Mouse (Mus musculus) urinary bladder, postnatal 4 days (tissue): ENCODE data around the gene Hcrtr1.

ENCODE experiments used
- DNase-seq, 2 experiments: peaks; one replicate each; pipeline ENCODE4 v3.0.0; 2021 to 2022; ENCODE audit warnings: low spot score in 2 of 2

Hcrtr1 gene

DNA sequence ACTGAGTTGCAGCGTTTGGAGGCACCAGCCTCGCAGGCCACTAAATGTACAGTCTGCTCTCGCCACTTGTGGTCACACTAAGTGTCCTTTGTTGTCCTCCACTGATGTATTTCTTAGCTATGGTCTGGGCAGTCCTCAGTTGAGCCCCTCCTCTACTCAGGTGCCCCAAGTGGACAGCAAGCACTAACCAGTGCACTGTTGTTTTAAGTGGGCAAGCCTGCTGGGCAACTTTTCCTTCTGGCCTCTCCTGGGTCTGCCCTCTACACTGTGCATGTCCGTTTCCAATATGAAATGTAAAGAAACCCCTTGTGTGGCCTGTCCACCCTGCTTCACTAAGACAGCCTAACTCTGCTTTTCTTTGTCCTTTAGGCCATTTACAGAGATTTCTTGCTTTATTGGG is 15.0 kb downstream of the Hcrtr1 start:
- no peak for DNase-seq

DNA sequence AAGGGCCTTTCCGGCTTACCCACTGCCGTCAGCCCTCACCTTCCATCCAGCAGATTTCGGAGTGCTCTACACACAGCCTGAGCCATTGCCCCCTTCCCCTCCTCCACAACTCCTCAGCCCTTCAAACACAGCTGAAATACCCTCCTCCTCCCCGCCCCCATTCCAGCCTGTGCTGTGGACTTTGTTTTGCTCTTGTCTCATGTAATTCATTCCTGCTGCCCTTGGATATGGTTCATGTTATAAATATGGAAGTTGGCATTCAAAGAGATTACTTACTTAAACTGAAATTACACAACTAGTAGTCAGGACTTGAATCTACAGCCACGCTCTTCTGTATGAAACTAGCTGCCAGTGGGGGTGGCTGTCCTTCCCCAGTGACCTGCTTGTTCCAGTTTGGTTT is 16.1 kb downstream of the Hcrtr1 start:
- no peak for DNase-seq

DNA sequence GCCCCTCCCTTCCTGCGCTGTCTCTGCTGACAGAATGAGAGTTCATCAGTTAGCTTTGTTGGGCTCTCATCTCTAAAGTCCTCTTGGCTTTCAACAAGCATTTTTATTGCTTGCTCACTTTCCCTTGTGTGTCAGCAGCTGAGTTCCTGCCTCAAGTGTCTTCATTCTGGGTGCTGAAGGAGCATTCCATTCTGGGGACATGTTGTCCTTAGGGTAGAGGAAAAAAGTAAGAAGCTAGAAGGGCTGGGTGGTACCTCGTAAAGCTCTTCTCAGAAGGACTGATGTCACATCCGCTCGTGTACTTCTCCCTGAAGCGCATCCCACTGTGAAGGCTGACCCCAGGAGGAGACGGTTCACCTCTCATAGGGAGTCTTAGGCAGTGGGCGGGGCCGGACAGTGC is 17.6 kb downstream of the Hcrtr1 start:
- DNase-seq: no peak

DNA sequence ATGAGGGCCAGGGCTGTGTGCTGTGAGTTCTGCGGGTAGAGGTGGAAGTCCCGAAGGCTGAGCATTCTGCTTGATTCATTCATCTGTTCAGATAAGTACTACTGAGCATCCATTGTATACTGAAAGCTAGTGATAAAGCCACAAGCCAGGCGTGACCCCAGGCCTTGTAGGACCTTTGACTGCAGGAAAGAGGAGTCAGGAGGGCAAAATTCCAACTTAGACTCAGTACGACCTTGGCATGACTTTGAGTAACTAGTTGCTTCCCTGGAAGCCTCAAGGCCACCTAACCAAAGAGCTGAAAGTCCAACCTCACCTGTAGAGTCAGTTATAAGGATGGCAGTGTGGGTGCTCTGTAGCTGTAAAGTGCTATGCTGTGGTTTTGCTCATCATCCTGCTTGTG is 18.4 kb downstream of the Hcrtr1 start:
- DNase-seq: no peak

DNA sequence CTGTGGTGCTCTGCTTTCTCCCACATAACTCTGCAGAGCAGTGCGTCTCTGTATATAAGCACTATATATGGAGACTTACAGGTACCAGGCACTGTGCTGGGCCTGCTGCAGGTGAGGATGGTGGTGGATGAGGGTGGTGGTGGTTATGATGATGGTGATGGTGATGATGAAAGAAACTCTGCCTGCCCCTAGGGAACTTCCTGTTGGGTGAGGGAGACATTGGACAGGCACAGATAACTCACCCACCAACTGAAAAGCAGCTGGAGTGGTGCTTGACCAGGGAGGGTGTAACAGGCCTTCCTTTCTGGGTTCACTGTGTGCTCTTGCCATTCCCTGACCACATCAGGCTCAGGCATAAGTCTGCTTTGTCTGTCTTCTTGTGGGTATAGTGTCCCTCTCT is 26.4 kb downstream of the Hcrtr1 start:
- no peak for DNase-seq

DNA sequence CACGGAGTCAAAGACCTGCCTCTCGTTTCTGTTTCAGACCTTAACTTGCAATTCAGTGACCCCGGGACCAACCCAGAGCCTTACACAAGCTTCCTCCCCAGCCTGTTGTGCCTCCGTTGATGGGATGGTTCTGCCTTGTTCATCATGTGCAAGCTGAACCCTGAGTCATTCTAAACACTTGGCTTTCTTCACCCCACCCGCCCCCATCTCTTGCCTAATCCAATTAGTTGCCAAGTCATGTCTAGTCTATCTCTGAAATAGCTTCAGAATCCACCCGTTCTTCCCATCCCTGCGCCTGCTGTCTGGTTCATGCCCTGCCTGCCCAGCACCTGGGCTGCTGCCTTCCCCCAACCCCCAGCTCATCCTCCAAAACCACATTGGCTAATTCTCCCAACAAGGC is 26.9 kb downstream of the Hcrtr1 start:
- DNase-seq: no peak

DNA sequence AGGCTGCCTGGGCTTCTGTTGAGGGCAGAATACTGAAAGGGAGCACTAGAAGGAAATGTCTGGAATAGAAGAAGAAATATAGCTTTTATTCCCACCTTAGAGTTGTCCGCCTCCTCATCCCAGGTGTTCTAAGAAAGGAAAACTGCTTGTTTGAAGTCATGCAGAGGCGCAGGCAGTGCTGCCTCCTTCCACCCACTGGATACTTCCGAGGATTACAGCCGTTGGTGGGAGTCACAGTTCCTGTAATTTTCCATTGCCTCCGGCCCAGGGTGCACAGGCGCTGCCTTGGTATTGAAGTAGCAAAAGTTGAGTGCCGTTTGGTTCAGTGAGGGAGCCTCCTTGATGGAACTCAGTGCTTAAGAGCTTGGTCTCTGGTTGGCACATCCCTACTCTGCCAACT is 29.1 kb downstream of the Hcrtr1 start:
- DNase-seq: no peak

DNA sequence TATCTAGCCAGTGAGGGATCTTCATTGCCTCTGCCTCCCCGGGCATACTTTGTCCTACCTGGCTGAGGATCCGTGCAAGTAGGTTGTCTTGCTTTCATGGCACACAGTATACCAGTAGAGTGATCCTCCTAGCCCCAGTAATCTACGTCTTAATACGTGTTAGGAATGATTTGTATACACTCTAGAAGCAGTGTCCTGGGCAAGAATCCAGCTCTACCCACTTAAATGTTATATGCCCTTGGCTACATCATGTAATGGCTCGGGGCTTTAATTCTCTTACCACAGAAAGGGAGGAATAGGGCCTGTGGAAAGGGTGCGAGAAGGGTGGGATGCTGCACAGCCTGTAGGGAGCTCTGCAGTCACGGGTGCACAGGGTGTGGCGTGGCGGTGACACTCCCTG is 29.5 kb downstream of the Hcrtr1 start:
- no peak for DNase-seq

DNA sequence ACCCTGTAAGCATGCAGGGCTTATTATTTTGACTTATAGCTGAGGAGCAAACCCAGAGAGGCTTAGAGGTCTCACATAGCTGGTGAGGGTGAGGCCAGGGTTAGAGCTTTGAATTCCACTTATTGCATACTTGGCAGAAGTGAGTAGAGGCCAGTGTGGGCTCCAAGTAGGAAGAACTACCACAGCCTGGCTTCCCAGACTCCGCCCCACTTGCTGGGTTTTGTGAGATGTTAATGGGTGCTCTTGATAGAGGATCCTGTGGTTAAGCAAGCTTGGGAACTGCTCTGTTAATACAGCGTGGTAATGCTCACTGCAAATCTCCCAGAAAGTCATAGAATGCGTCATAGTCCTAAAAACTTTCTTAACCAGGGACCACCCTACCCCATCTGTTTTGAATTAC is 30.2 kb downstream of the Hcrtr1 start:
- no peak for DNase-seq

DNA sequence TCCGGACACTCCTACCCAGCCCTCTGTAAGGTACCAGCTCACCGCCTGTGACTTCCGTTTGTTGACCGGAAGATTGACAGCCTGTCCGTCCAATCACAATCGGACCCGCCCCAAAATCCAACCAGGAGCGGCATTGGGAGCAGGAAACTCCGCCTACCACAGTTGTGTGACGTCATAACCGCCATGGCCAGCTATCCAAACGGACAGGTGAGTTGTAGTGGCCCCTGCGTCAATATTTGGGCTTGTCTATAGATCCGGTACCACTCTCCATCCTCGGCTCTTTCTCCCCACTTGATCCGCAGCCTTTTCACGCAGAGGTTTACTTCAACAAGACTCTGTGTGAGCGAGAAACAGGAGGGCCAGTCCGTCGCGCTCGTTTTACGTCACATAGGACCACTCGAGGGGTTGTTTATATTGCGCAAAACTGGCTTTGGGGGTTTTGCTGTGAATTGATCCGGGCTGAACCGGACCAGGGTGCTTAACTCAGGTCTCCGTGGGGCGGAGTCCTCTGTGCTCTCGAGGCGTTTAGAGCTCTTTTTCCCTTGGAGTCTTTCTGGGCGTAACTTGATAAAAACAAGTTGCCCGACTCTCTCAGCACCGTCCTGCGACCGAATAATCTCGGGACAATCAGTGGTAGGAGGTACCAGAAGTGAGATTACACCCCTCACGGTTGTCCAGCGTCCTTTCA is 31.6 kb downstream of the Hcrtr1 start:
- peak; percentile 97 to 100 for DNase-seq

DNA sequence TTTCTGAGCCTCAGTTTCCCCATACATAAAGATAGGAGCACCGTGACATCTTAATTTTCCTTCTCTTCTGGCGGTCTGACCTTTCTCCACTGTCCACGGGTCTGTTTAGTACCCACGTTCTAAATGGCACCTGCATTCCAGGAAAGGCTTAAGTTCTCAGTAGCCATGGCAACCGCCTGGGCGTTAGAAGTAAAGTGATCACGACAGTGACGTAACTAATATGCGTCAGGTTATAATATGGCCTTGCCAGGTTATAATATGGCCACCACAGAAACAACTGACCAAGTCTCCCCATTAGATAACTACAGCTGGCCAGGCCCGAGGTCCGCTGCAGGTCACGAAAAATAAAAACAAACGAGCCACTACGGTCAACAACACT is 32.1 kb downstream of the Hcrtr1 start:
- no peak for DNase-seq

DNA sequence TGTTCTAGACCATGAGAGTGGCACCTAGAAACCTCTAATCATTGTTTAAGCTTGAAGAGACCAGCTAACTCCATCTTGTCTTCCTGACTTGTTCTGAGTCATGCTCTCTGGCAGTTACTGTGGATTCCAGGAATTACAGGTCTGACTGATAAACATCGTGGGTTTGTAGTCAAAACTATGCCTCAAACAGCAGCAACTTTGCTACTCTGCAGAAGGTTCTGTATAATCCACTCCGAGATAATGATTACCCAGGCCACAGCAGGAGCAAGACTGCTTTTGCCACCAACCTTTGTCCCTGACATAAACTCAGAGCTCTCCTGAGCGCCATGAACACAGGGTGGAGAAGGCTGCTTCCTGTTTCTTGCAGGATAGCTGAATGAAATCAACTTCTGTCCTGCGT is 34.6 kb downstream of the Hcrtr1 start:
- no peak for DNase-seq

DNA sequence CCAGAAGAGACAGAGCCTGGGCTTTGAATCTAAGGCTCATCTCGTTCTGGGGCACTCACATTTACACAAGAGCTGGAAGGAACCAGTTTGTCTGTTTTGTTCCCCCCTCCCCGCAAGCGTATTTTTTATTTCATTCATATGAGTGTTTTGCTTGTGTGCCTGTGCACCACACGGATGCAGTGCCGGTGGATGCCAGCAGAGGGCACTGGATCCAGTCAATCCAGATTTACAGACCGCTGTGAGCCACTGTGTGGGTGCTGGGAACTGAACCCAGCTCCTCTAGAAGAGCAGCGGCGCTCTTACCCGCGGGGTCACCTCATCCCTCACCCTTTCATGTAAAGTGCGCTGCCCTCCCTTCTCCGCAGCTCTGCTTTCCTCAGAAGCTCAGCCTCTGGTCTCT is 35.5 kb downstream of the Hcrtr1 start:
- DNase-seq: no peak

DNA sequence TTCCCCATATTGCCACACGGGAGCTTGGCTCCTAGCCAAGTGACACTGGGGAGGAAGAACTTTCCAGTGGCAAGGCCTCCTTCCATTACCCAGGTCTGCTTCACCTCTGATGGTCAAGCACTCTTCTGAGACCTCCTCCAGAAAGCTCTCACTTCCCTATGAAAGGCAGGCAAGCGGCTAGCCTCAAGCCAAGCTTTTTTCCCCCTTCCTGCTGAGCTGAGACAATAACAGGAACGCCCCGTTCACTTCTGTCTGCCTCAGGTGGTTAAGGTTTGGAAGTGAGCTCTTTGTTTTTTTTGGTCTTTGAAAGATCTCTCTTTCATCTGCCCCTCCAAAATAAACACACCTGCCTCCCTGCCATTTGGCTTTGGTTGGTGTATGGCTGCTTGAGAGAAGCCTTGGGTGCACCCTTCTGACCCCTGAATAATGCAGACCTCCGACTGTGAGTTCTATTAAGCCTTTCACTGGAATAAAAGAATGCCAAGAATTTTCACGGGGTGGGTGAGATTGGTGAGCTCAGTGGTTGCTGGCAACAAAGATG is 37.0 kb downstream of the Hcrtr1 start, which contains the start of gene Pef1:
Pef1 (plus strand) TSS at position 448 of the 541 bp plus-strand sequence.
- DNase-seq: no peak

DNA sequence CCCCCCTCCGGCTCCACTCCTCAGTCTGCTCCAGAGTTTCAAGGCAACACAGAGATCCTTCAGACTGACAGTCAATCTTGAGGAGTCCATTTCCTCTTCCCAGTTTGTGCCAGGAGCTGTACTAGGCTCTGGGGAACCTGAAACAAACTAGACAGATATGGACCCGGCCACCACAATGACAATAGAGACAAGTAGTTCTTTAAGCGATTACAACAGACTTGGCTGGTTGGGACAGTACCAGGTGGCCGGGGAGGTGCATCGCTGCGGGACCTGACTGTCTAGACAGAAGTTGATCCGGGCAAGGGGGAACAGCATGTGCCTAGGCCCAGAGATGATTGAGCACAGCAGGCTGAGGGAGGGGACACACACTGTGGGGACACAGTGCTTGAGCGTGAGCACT is 38.0 kb downstream of the Hcrtr1 start:
- DNase-seq: no peak

DNA sequence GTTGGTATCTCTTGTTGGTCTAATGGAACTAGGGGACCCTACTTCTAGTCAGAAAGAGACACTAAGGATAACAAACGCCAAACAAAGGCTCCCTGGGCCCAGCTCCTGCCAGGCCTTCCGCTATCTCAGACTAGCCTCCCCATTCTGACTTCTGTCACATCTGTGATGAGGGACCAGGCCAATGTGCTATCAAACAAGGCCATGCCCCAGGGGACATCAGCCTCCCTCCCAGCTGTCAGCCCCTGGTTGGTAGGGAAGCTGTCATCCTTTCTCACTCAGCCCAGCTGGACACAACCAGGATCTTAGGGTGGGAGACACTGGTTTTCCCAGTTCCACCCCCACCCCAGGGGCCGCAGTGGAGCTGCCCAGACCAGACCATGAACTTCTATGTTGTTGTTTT is 44.0 kb downstream of the Hcrtr1 start:
- no peak for DNase-seq

DNA sequence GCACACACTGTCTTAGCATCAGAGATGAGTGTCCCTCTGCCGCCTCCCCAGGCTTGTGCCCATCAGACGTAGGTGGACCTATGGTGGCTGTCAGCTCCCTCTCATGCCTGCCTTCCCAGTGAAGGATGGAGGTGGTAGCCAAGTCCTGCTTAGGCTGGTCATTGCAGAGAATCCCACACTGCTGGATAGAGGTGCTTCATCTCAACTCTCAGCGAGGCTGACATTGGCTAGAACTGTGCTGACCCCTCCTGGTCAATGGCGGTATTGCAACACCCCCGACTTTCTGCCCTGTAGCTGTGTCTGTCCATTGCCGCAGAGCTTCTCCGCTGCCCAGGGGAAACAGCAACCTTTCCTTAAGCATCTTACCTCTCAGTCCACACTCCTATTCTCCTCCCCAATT is 51.9 kb downstream of the Hcrtr1 start:
- DNase-seq: peak; percentile 85 to 93

DNA sequence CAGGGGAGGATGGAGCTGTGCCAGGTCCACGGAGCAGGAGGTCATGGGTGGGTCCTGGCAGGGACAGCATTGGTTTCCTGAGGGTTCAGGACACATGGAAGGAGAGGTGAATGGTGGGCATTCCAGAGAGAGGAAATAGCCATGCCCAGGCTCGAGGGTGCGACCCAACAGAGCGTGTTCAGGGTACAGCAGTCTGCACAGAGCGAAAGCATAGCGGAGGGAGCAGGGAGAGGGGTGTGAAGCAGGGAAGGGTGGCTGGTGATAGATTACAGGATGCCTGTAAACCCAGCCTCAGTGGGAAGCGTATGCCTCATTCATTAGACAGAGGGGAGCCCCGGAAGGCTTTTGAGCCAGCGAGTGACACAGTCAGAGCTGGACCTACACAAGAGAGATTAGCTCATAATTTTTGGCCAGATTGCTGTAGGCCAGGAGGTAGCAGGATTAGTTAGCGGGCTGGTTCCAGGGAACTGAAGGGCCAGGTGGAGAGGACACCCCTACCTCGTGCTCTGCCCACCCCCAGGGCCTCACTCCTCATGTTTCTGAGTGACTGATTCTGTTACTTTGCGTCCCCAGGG is 53.8 kb downstream of the Hcrtr1 start:
- no peak for DNase-seq

DNA sequence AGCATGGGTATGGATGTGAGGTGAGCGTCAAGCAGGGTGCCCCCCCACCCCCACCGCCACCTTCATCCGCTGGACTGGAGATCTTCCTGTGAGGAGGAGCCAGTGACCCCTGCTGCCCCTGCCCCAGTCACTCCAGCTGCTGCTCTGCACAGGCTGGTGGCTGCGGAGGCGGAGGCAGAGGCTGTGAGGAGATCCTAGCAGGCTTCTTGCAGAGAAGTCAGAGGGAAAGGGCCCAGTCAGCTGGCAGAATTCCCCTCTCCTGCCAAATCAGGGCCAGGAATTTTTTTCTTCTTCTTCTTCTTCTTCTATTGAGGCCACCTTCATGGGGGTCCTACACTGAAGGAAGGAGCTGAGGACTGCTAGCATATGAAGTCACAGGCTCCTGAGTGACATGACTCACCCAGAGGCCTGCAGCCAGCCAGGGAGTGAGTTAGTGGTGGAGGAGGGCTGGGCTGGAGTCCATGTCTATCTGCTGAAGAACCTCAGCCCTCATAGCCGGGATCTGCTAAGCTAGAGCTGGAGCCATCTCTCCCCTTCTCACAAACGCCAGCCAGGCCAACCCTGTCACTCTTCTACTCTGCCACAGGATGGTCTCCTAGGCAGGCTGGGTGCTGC is 54.7 kb downstream of the Hcrtr1 start:
- peak in 1 of 2 experiments; percentile 55 for DNase-seq

DNA sequence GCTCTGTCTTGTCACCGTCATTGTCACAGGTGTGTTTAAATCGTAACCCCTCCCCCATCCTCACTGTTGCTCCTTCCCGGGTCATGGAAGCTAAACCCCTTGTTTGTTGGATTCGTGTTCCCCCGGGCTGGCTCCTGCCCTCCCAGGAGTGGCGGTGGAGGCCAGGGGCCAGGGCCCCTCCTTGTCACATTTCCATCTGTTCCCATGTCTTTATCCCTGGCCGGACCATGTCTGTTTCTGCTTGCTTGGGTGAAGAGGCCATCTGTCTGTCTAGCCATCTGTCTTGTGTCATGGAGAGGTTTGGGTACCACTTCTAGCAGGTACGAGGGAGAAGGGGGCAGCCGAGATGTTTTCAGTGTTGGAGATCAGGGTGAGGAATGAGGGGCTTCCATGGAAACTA is 56.9 kb downstream of the Hcrtr1 start:
- no peak for DNase-seq

DNA sequence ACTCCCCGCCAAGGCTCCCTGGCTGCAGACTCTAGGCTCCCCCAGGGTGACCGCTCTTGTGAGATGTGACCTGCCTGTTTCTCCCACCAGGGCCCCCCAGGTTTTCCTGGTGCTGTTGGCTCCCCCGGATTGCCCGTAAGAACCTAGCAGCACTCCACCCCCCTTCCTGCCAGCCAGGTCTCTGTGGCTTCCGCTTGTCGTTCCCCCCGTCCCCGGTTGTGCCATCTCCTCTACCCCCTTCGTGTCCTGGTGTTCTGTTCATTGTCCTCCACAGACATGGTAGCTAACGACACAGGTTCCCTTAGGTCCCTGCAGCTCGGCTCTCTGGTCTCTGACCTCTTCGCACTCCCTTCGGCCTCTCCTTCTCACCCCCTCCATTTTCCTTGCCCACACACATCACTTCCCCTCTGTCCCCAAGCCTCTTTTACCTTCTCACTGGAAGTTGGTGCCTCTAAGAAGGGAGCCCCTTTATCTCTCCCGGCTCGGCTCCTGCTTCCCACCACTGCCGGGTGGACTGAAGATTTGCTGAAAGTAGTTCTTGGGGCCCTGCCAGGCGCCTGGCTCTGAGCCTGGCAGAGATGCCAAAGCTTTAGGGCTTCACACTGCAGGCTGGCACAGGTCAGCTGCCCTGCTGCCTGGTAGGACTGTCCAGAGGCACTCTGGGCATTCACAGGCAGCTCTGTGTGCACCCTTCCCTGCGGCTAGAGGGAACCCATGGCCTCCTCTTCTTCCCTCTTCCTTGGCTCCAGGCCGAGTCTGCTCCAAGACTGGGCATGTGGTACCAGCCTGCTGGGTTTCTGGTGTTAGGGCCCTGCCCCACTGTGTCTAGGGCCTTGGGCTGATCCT is 57.6 kb downstream of the Hcrtr1 start:
- peak in 1 of 2 experiments; percentile 42 for DNase-seq
